Mouse (Mus musculus) kidney, adult 8-10 months (tissue): Measurements from ENCODE around the gene Olfr635.
"Not testable (repeated sequence)": the region's sequence is repeated elsewhere in the genome, so short reads cannot be mapped to it uniquely, and the experiment has no call there.

Experiments used
- DNase-seq, 2 experiments: peaks; one replicate each; pipeline ENCODE4 v3.0.0; 2022

Olfr635 gene

DNA sequence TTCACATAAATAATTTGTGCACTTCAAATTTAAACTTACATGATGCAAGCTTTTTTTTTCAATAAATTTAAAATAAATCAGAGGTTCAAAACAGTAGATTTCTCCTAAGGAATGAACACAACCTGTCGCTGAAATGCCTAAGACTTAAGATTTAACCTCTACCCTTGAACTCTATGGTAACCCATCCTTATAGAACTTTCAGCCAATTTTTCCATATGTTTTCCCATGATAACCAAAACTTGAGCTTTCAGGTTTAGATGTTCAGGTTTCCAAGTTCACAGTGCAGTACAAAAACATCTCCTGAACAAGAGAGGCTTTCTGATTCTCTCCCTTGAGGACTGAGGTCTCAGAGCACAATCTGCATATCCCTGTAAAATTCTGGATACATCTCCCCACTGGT lies at the start of gene Olfr635:
TSS of gene Olfr635 (plus strand) at position 301 of the 400 bp plus-strand sequence.
- DNase-seq = no peak

DNA sequence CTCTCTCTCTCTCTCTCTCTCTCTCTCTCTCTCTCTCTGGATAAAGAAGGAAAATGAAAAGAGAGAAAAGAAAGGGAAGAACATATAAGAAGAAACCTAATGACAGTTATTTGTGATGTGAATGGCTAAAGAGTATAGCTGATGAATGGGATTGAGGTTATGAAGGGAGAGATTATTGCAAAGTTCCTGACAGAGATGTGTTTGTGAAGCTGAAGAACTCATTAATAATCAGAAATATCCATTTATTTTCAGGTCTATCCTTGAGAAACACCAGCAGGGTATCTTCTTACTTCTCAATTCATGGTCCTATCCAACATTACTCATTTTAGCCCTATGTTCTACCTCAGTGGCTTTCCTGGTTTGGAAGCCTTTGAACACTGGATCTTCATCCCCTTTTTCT lies 42.4 kb upstream of the Olfr635 start, which contains the start of gene Olfr631:
TSS of gene Olfr631 (plus strand) at position 301 of the 400 bp plus-strand sequence.
- DNase-seq = no peak

DNA sequence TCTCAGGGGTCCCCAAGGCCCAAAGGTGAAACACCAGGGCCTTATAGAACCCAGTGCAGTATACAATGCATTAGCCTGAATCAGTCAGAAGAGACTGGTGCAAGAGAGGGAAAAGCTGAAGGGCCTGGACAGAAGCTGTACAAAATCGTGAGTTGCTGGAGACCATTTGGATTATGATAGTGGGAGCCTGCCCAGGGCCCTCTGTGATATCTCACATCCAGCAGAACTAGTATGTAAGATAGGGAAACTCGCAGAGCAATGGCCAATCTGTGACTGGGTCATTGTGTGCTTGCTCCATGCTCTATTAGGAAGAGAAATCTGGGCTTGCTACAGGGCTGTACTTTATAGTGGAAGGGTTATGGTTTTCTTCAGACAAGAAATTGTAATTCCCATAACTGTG lies 36.7 kb upstream of the Olfr635 start, which contains the start of gene Olfr632:
TSS of gene Olfr632 (plus strand) at position 84 of the 400 bp plus-strand sequence.
- no peak for DNase-seq

DNA sequence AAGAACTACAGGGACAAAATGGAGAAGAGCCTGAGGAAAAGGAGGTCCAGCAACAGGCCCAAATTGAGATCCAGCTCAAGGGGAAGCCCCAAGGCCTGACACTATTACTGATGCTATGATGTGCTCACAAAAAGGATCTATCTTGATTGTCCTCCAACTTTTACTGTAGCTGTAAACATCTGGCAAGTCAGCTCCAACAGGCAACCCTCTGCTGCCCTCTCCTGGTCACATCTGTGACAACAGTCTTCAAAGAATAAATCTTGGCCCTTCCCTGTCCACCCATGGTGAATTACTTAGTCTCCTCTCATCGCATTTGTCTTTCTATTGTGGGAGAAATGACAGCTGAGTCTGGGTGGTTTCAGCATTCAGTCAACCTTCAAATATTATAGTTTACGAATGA lies 28.2 kb upstream of the Olfr635 start:
- peak; percentile 2 to 36 for DNase-seq

DNA sequence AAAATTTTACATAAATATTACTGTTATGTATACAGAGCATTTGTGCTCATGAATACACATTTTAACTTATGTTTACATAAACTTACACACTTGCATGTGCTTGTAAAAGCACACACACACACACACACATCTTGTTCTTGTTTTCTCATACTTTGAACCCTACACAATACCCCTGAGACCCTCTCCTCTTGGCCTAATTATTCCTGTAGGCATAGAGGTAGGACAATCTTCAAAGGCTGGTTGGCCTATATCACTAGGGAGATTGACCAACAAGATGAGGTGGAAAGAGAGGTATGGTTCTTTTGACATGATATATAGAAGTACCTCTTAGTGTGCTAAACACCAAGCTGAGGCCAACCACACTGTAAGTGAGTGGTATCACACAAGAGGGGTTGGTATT lies 26.8 kb upstream of the Olfr635 start, which contains the start of gene Olfr633:
TSS of gene Olfr633 (plus strand) at position 301 of the 400 bp plus-strand sequence.
- DNase-seq = no peak

DNA sequence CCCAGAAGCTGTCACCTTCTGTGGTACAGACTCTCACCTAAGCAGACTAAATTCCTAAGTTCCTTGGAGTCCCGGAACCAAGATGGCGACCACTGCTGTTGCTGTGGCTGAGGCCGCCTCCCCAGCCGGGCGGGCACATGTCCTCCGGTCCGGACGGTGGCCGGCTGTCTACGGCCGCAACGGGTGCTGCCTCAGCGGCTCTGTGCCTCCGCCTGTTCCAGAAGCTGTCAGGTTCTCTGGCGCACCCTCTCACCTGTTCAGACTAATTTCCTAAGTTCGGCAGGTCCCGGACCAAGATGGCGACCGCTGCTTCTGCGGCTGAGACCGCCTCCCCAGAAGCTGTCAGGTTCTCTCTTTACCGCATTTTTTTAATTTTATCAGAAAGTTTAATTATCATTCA lies 4.1 kb upstream of the Olfr635 start:
- DNase-seq = not testable (repeated sequence)

DNA sequence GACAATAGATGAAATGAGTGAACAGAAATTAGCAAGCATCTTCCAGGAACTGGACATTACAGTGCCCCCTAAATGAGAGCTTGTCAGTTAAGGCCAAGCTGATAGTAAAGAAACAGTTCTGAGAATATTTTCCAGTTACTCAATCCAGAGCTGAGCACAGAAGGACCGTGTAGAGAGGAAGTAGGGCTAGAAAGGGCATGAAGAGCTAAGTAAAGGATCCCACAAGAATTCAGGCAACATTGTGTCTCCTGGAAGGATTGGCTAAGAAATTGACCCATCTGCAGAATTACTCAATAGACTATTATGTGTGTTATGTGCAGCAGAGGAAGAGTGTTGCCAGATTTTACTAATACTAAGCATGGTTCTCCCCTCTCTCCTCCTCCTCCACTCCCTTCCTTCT lies 830 bp downstream of the Olfr635 start:
- no peak for DNase-seq

DNA sequence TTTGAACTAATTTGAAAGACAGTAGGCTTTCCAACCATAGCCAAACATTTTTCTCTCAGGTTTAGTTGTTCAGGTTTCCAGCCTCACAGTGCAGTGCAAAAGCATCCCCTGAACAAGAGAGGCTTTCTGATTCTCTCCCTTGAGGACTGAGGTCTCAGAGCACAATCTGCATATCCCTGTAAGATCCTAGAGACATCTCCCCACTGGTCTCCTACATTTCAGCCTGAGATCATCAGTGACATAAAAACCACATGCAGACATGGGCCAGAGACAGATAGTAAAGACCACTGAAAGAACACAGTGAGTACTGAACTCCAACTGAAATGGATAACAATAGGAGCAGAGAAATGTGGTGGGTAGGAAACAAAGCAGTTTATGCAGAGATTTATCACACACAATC lies 27.5 kb downstream of the Olfr635 start, which contains the start of gene Olfr638:
TSS of gene Olfr638 (plus strand) at position 301 of the 400 bp plus-strand sequence.
- no peak for DNase-seq

DNA sequence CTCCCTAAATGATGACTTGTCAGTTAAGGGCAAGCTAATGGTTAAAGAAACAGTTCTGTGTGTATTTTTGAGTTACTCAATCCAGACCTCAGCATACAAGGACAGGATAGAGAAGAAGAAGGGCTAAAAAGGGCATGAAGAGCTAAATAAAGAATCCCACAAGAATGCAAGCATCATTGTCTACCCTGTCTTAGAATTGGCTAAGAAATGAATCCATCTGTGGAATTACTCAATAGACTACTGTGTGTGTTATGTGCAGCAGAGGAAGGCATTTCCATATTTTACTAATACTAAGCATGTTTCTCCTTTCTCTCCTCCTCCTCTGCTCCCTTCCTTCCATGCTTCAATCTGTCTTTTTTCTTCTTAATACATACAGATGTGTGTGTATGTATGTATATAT lies 28.2 kb downstream of the Olfr635 start:
- DNase-seq = no peak

DNA sequence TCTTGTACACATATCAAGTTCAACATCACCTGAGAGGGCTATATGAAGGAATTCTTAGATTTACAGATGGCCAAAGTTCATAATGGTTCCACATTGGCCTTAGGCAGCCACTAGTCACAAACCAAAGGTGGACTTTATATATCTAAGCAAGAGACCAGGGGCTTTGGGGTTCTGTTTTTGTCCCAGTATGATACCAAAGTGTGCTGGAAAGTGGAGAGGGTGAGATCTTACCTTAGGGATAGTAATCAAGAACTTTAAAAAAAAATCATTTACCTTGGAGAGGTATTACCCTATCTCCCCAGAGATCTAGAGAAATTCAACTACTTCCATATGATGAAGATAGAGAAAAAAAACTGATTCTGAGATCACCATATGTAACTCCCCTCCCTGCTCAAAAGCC lies 46.3 kb downstream of the Olfr635 start, which contains the start of gene Olfr639:
TSS of gene Olfr639 (minus strand) at position 101 of the 400 bp plus-strand sequence.
- DNase-seq = no peak

DNA sequence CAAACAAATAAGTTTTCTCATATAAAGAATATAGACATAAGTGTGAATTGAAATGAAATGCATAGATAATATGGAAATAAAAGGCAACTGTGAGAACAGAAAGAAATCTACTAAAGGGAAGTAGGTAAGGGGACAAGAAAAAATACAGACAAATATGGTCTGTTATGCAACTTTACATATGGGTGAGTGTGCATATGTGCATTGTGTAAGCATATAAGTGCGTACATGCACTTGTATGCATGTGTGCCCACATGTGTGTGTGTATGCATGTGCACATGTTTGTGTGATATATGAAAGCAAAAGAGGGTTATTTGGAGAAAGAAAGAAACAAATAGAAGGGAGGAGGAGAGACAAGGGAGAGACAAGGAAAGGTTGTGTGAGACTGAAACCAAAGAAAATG lies 48.0 kb downstream of the Olfr635 start:
- DNase-seq = no peak

DNA sequence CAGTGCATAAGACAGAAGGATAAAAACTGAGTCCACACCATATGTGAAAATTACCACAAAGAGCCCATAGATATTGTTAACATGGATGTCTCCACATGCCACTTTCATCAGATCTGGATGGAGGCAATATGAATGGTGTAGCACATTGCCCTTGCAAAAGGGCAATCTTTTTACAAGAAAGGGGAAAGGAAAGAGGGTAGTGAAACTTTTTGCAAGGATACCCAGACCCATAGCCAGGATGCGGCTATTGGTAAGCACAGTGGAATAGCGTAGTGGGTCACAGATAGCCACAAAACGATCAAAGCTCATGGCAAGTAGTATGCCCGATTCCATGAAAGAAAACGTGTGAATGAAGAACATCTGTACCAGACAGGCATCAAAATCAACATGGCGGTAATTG lies 50.7 kb downstream of the Olfr635 start:
- DNase-seq = no peak

DNA sequence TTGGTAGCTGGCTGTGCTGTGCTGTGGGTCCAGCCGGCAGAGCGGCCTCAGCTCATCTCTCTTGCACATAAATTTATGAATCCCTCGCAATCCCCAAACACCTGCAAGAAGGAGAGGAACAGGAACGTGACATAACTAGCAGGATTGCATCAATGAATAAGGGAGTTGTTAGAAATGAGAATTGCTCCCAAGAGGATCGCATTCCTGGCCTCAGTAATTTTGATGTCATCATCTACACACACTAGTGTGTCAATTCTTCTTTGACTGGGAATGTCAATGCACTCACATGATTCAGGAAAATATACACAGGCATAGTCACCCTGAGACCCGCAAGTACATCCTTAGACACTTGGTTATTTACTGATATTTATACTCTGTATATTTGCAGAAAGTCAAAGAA lies 54.5 kb downstream of the Olfr635 start, which contains the start of gene Olfr640:
TSS of gene Olfr640 (minus strand) at position 101 of the 400 bp plus-strand sequence.
- DNase-seq = no peak

DNA sequence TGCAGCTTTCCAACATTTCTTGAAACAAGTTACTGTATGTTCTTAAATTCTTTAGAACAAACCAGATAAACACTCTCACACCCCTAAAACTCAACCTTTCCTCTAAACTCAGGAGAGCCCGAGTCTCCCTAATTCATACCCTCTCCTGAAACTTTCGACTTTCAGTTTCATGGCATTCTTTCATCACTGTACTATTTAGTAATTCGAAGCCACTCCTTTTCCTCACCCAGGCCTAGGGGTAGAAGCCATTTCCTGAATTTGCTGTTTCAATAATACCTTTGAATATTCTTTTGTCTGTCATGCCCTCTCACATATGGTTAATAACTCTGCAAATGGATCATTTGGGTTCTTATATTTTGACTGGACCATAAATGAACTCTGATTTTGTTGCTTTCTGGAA lies 56.0 kb downstream of the Olfr635 start:
- DNase-seq = no peak

DNA sequence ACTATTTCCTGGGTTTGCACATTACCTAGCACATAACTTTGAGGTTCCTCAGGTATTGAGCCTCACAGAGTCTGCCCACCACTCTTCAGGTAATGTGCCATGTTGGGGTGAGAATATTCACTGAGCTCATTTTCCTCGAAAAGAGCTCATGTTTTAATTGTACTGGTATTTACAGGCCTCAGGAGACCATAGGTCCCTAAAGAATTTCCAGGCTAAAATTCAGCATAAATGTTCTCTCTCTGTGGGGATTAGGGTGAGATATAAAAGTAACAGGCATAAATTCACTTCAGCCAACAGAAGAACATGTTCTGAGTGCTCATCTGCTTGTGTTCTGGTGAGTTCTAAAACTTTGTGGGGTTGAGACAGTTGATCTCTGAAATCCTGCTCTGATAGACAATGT lies 64.2 kb downstream of the Olfr635 start, which contains the start of gene Olfr641:
TSS of gene Olfr641 (plus strand) at position 301 of the 400 bp plus-strand sequence.
- no peak for DNase-seq
